Mouse (Mus musculus): ENCODE measurements around the gene Rpa1.

GRCm38 (mm10) chr11:75299786-75300185 is 48.3 kb downstream of the Rpa1 start:
- TF ChIP-seq CTCF (IDR thresholded peaks at IDR 0.05; ENCODE audit: borderline replicate concordance, insufficient read depth, low read length): no peak
- TF ChIP-seq POLR2A (IDR thresholded peaks at IDR 0.05; ENCODE audit: low read depth, low read length): no peak
